Mouse (Mus musculus) retina, embryonic 14.5 days (tissue): ENCODE measurements at regions not wholly inside any gene's neighbourhood (a gene's known extent, or its start where the extent isn't known, plus 50 kb on each side); places are given as distances from the start of the nearest gene placed in this dataset.

Experiments used
- DNase-seq: peaks from one replicate; pipeline ENCODE4 v3.0.0-alpha.2; 2015; ENCODE audit warnings: low spot score

DNA sequence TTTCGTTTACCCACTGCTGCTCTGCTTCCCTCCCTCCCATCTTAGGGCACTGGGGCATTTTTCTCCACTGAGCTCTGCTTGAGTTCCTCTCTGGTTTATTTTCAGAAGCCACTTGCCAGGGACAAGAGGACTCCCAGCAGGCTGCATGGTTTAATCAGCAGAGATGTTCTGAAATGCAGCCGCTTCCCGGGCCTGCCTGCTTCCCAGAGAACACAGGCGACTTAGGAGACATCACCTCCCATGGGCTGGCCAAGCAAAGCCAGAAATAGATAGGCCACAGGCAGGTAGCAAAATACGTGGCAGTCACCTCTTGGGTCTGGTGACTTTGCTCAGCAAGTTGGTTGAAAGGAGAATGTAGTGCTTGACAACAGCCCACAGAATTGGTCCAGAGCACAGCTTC lies 141.8 kb downstream of the Diras2 start:
- no peak for DNase-seq

DNA sequence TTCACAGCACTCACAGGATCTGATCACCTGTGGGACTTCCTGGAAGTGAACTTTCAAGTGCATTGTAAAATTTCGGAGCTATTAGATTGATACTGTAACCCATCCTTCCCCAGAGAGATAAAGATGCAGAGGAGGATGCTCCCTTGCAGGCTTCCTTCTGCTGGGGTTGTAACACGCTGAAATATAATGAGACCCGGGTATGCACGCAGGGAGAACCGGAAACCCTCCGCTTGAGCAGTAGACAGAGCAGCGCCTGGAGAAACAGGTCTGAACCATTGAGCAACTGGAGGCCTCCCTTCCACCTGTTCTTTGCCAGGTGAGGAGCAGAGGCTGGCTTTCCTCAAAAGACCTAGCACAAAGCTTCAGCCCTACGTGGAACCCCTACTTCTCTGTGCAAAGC lies 135.3 kb downstream of the Diras2 start:
- DNase-seq, result no peak

DNA sequence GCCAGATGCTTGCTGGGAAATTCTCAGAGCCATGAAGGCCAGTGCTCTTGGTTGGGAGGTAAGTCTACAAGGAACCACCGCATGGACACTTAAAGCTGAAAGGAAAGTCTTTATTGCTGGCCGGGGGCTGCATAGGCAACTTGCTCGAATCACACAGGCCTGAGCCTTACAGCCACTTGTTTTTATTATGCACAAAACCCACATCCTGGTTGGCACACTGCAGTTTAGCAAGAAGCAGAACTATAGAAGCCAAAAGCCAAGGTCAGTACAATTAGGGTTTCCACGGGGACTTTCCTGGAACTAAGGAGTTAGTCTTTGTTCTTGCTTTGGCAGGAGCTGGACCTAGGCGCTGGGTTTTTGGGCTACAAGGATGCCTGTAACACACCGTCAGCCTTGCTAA lies 132.7 kb downstream of the Diras2 start:
- DNase-seq, result no peak

DNA sequence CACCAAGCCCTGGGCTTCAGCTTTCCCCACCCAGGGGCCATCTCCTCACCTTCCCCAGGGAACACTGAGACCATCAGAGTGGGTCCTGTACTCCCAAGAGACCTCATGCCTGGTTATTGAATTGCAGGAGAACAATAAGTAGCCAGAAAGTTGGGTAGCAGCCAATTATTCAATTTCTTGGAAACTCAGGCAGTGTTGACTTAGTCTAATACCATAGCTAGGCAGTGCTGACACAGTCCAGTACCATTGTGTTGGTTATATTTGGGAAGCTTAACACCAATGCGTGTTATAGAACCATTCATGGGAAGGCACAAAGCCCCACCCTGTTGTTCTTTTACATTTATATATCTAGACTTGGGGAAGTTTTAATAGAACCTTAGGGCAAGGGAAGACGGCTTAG lies 131.9 kb downstream of the Diras2 start:
- no peak for DNase-seq

DNA sequence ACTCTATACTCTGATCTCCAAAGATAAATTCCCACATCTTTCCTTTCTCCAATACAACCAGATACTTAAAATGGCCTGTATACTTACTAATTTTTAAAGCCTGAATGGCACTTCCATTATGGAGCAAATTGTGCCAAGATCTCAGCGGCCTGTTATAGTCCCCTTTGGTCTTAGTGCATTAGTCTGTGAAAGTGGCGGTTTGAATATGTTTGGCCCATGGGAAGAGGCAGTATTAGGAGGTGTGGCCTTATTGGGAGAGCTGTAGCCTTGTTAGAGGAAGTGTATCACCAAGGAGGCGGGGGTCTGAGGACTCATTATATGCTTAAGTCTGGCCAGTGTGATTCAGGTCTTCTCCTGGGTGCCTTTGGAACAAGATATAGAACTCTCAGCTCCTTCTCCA lies 127.3 kb downstream of the Diras2 start:
- no peak for DNase-seq

DNA sequence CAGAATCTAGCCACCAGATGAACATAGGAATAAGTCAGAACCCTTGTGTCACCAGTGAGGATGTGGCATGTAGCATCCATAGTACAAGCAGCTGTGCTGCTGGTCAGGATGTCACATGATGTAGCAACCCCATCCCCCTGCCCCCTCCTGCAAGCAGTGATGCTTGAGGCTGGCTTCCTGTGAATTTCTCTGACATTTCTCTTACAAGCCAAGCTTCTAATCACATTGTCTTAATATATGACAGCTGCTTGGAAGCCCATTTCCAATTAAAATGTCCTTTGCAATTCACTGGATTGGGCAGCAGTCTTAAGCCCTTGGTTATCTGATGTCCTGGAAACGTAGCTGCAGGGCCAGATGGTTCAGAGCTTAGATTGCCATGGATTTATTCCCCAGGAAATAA lies 114.8 kb downstream of the Diras2 start:
- peak; percentile 39 for DNase-seq

DNA sequence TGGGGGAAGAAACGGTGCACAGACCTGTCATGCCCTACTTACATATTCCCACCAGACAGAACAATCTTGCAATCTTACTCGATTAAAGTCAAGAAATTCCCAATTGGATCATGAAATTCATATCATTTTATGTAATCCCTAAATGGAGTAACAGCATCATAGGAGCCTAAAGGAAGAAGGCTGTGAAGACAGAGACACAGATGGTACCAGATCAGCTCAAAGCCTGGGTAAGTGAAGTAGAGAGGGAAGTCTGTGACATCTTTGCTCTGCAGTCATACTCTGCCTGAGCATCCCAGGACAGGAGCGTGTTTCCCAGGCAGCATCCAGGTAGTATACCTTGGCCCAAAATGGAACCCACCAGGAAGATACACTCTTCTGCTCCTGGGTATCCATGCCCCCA lies 108.6 kb downstream of the Diras2 start:
- DNase-seq, result no peak

DNA sequence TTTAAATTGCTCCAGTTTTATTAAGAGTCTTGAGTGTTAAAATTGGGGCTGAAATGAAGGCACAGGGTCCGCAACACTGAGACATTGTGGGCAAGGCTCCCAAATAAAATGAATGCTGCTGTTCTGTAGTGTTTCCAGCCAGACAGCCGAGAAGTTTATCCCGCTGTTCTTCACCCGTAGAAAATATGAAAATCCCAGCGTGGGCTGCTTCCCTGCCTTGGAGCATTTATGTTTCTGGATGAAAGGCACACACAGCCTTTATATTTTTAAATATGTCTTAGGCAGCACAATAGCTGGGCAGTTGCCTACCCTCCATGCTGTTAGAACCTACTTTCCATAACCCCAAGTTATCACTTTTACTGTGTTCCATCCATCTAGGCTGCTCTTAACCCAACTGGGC lies 102.6 kb downstream of the Diras2 start:
- no peak for DNase-seq

DNA sequence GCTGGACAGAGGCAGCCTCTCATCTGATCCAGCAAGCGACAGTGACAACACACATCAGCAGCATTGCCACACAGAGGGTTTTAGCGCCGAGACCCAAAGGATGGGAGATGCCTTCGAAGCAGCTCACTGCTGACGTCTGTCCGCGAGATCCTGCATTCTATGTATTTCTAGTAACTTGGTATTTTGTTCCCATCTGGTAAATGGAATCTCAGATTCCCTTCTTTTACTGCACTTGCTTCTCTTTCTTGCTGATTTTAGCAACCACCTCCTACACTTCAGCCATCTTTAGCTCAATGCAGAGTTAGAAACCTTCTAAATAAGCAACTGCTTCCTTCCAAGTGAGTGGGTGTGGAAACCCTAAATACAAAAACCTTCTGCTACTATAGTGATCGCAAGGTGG lies 94.3 kb downstream of the Diras2 start:
- no peak for DNase-seq

DNA sequence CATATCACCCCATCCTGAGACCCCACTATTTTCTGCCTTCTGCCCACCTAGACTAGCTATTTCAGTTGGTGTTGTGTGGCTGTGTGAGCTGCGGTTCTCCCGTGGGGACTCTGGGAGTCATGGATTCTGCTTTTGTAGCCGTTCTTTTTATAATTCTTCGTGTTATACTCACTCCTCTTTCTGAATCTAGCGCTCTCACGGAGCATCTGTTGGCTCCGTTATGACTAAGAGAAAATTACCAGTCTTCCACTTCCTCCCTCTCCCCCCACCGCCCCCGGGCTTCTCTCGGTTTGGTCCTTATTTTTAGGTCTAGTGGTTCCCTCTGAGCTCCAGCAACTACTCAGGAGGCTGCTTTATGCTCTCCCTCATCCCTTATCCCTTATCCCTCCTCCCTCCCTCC lies 85.6 kb downstream of the Diras2 start:
- no peak for DNase-seq

DNA sequence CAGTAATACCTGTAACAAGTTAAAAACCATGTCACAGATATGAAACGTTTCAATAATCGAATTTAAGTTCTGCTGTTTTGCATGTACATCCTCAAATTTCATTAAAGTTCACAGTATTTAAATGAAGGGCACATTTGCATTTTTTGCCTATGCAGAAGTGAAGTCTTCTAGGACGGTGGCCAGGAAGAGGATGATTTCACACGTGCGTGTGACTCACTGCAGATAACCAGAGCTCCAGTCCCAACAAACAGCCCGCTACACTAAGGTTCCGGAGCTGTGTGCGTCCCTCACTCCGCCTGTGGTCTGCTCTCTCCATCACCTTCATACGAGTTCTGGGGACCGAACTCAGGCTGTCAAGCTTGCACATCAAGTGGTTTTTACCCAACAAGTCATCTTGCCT lies 82.2 kb downstream of the Diras2 start:
- DNase-seq, result no peak

DNA sequence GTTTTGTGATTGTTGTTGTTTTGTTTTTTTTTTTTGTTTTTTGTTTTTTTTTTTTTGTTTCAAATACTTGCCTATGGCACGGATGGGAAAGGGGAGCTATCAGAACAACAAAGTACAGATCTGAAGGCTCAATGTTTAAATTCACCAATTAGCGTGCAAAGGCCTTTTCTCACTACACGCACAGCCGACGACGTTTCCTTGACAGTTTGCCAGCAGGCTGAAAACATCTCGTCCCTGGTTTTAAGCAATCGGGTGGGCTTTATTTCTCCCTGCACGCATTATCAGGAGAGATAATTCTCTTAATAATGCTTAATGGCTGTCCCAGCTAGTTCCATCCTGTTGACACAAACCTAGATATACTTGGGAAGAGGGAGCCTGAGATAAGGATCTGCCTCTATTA lies 79.6 kb downstream of the Diras2 start:
- no peak for DNase-seq

DNA sequence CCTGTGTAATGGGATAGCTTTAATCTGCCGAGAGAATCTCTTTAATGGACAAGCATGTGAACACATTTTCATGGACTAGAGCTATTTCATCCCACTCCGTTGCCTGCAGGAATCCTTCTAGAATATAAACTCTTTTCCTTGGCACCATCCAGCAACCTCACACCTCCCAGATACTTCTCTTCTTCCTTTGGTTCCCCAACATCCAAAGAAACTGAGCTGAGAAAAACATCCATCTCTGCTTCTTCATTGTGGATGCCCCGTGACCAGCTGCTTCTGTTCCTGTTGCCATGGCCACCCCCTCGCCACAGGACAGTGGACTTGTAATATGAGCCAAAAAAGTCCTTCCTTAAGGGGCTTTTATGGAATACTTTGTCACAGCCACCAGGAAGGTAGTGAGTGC lies 78.8 kb downstream of the Diras2 start:
- no peak for DNase-seq
